Mouse (Mus musculus) thymus, adult 2 months (tissue): ENCODE results near the gene Tfcp2.

ENCODE experiments used
- CTCF ChIP-seq: fragments of 200-500 bp; IDR thresholded peaks from 2 replicates; pipeline ENCODE4 v1.5.1; 2012; ENCODE audit warnings: mild to moderate bottlenecking, control low read depth, low read length, moderate library complexity, borderline replicate concordance; ENCODE audit not compliant: control insufficient read depth, poor library complexity, insufficient read depth; ENCODE audit errors: extremely low read depth
- POLR2A ChIP-seq: fragments of 200-500 bp; IDR thresholded peaks from 2 replicates; pipeline ENCODE4 v1.6.1; 2012; ENCODE audit warnings: mild to moderate bottlenecking, low read length, control low read depth, moderate library complexity; ENCODE audit not compliant: control insufficient read depth, poor library complexity, insufficient read depth; ENCODE audit errors: extremely low read depth

- no peak for TF ChIP-seq CTCF
- no peak for TF ChIP-seq POLR2A
These were observed 82.6 kb downstream of the Tfcp2 start for GRCm38 (mm10) chr15:100469189-100469545.
